Mouse (Mus musculus): Measurements from ENCODE around the gene Bnc1.

- TF ChIP-seq CTCF (IDR thresholded peaks at IDR 0.05; ENCODE audit: low read depth, low read length): no peak
- no peak for TF ChIP-seq POLR2A (IDR thresholded peaks at IDR 0.05; ENCODE audit: extremely low read depth, insufficient read depth, low read length)
Measured at GRCm38 (mm10) chr7:81966195-81966594, 25.9 kb downstream of the Bnc1 start.

All from liver, adult 2 months (tissue).